Mouse (Mus musculus) stomach, embryonic 15.5 days (tissue): ENCODE data around the gene Tmem82. TPM values are rescaled to one million over a fixed set of nuclear protein-coding genes. Genes with fewer than 3 reads are reported as not detected.

ENCODE experiments used
- ATAC-seq: fragments of 200-750 bp; cut with Nextera tagmentation; 2 replicates; pipeline ENCODE4 v1.8.0; 2017; ENCODE audit warnings: low read depth, moderate number of reproducible peaks, moderate TSS enrichment; ENCODE audit not compliant: insufficient read depth, low FRiP score
- H3K27ac ChIP-seq: fragments of 300-500 bp; sonication (generic); 2 replicates; pipeline ENCODE4 v1.5.1; 2015; ENCODE audit warnings: mild to moderate bottlenecking, inconsistent platforms
- H3K27me3 ChIP-seq: fragments of 300-500 bp; sonication (generic); replicated peaks from 2 replicates; pipeline ENCODE4 v1.6.1; 2015; ENCODE audit warnings: inconsistent platforms
- H3K36me3 ChIP-seq: fragments of 300-500 bp; sonication (generic); 2 replicates; pipeline ENCODE4 v1.6.1; 2015; ENCODE audit warnings: inconsistent platforms
- H3K4me1 ChIP-seq: fragments of 300-500 bp; sonication (generic); 2 replicates; pipeline ENCODE4 v1.6.1; 2015; ENCODE audit warnings: inconsistent platforms
- H3K4me2 ChIP-seq: fragments of 300-500 bp; sonication (generic); 2 replicates; pipeline ENCODE4 v1.6.1; 2015; ENCODE audit warnings: mild to moderate bottlenecking, inconsistent platforms
- H3K4me3 ChIP-seq: fragments of 300-500 bp; sonication (generic); replicated peaks from 2 replicates; pipeline ENCODE4 v1.5.1; 2015; ENCODE audit warnings: inconsistent platforms
- H3K9ac ChIP-seq: fragments of 300-500 bp; sonication (generic); 2 replicates; pipeline ENCODE4 v1.6.1; 2015; ENCODE audit warnings: inconsistent platforms
- H3K9me3 ChIP-seq: fragments of 300-500 bp; sonication (generic); 2 replicates; pipeline ENCODE4 v1.6.1; 2016; ENCODE audit warnings: inconsistent platforms
- WGBS: fragments of 180-500 bp; shearing (Covaris S2); methylation state at CpG from one replicate; pipeline ENCODE4 v1.1.7; 2015; 5-methylcytosine and 5-hydroxymethylcytosine counted together
- polyA plus RNA-seq: library from polyadenylated mRNA; unstranded; fragments of >200 nt; fragmentation: Nextera tagmentation; extraction: Ambion mirVana; gene quantifications from 2 replicates; pipeline ENCODE4 v1.2.1, GENCODE M21; 2015

Gene Tmem82
- polyA plus RNA-seq, 1 experiment from 2014 or later: 4.0 TPM

- Histone ChIP-seq H3K27me3 (no peaks in the 10 kb centered on the region), H3K4me1 (peaks cover 24% of the 10 kb centered on the region), H3K4me3 (no peak overlapping the region), H3K4me2 (no peak overlapping the region), H3K9ac (no peak overlapping the region), H3K36me3 (peaks cover 30% of the 10 kb centered on the region), H3K27ac (no peak overlapping the region), H3K9me3 (no peaks in the 10 kb centered on the region)
- 92% methylated on average over 11 of the region's 11 CpGs for WGBS
- ATAC-seq: no peak
These were observed 23.3 kb downstream of the Tmem82 start for GRCm38 (mm10) chr4:141595138-141595537.

GRCm38 (mm10) chr4:141591547-141591946 lies 26.9 kb downstream of the Tmem82 start:
- 23% methylated on average over 3 of the region's 3 CpGs for WGBS
- Histone ChIP-seq H3K27me3 (no peaks in the 10 kb centered on the region), H3K4me1 (peaks cover 4% of the 10 kb centered on the region; the same call in 1 of the 2 replicates), H3K36me3 (peaks cover 59% of the 10 kb centered on the region), H3K4me3 (no peak overlapping the region), H3K4me2 (no peak overlapping the region), H3K27ac (no peak overlapping the region), H3K9me3 (no peaks in the 10 kb centered on the region), H3K9ac (no peak overlapping the region)
- ATAC-seq: no peak

- Histone ChIP-seq H3K4me3 (no peak overlapping the region), H3K9ac (no peak overlapping the region), H3K9me3 (no peaks in the 10 kb centered on the region), H3K27me3 (no peaks in the 10 kb centered on the region), H3K4me2 (no peak overlapping the region), H3K4me1 (no peaks in the 10 kb centered on the region), H3K36me3 (peaks cover 41% of the 10 kb centered on the region), H3K27ac (no peak overlapping the region)
- no peak for ATAC-seq
- WGBS: 92% methylated on average over 8 of the region's 8 CpGs
These were observed 34.5 kb downstream of the Tmem82 start for GRCm38 (mm10) chr4:141583919-141584318.

GRCm38 (mm10) chr4:141581051-141581450 lies 37.4 kb downstream of the Tmem82 start:
- Histone ChIP-seq H3K36me3 (peaks cover 35% of the 10 kb centered on the region), H3K27ac (no peak overlapping the region), H3K4me3 (no peak overlapping the region), H3K27me3 (no peaks in the 10 kb centered on the region), H3K4me1 (no peaks in the 10 kb centered on the region), H3K4me2 (no peak overlapping the region), H3K9ac (no peak overlapping the region), H3K9me3 (no peaks in the 10 kb centered on the region)
- 89% methylated on average over 13 of the region's 13 CpGs for WGBS
- no peak for ATAC-seq

GRCm38 (mm10) chr4:141578833-141579232 lies 39.6 kb downstream of the Tmem82 start:
- no peak overlapping the region for H3K4me3 ChIP-seq
- H3K27ac ChIP-seq: peak overlapping the region; percentile 69; the same call in 1 of the 2 replicates
- H3K4me1 ChIP-seq: no peaks in the 10 kb centered on the region
- H3K36me3 ChIP-seq: peaks cover 26% of the 10 kb centered on the region
- no peak overlapping the region for H3K4me2 ChIP-seq
- peak; percentile 78 for ATAC-seq
- no peaks in the 10 kb centered on the region for H3K9me3 ChIP-seq
- no peaks in the 10 kb centered on the region for H3K27me3 ChIP-seq
- 34% methylated on average over 3 of the region's 3 CpGs for WGBS
- no peak overlapping the region for H3K9ac ChIP-seq

GRCm38 (mm10) chr4:141576877-141577276 lies 41.6 kb downstream of the Tmem82 start:
- Histone ChIP-seq H3K36me3 (peaks cover 15% of the 10 kb centered on the region), H3K9me3 (no peaks in the 10 kb centered on the region), H3K4me1 (0 out of 2 replicates have a peak, but pooled peaks cover 7% of the 10 kb centered on the region), H3K4me3 (no peak overlapping the region), H3K27me3 (no peaks in the 10 kb centered on the region), H3K4me2 (no peak overlapping the region), H3K9ac (no peak overlapping the region), H3K27ac (no peak overlapping the region)
- 93% methylated on average over 7 of the region's 7 CpGs for WGBS
- ATAC-seq: no peak

- 79% methylated on average over 11 of the region's 11 CpGs for WGBS
- Histone ChIP-seq H3K4me2 (no peak overlapping the region), H3K27ac (no peak overlapping the region), H3K36me3 (peaks cover 15% of the 10 kb centered on the region), H3K27me3 (no peaks in the 10 kb centered on the region), H3K4me1 (0 out of 2 replicates have a peak, but pooled peaks cover 8% of the 10 kb centered on the region), H3K9ac (no peak overlapping the region), H3K4me3 (no peak overlapping the region), H3K9me3 (no peaks in the 10 kb centered on the region)
- ATAC-seq: no peak
These were observed 42.0 kb downstream of the Tmem82 start for GRCm38 (mm10) chr4:141576404-141576803.

GRCm38 (mm10) chr4:141574789-141575702 lies 43.4 kb downstream of the Tmem82 start:
- Histone ChIP-seq H3K9me3 (no peaks in the 10 kb centered on the region), H3K9ac (no peak overlapping the region), H3K4me2 (peak overlapping the region; percentile 33; the same call in 1 of the 2 replicates), H3K36me3 (peaks cover 10% of the 10 kb centered on the region), H3K4me3 (no peak overlapping the region), H3K27me3 (no peaks in the 10 kb centered on the region), H3K4me1 (0 out of 2 replicates have a peak, but pooled peaks cover 11% of the 10 kb centered on the region), H3K27ac (0 out of 2 replicates have a peak overlapping the region, but pooled peaks have one; percentile 31)
- ATAC-seq: peak; percentile 28; the same call in 1 of the 2 replicates
- 36% methylated on average over 27 of the region's 27 CpGs for WGBS

- ATAC-seq: no peak
These were observed 45.0 kb downstream of the Tmem82 start for GRCm38 (mm10) chr4:141573359-141573966.

GRCm38 (mm10) chr4:141572668-141573358 lies 45.6 kb downstream of the Tmem82 start:
- WGBS: 62% methylated on average over 7 of the region's 7 CpGs
- no peaks in the 10 kb centered on the region for H3K9me3 ChIP-seq
- peak overlapping the region; percentile 75 for H3K27ac ChIP-seq
- no peak overlapping the region for H3K9ac ChIP-seq
- peaks cover 10% of the 10 kb centered on the region for H3K36me3 ChIP-seq
- 0 out of 2 replicates have a peak, but pooled peaks cover 11% of the 10 kb centered on the region for H3K4me1 ChIP-seq
- no peaks in the 10 kb centered on the region for H3K27me3 ChIP-seq
- H3K4me3 ChIP-seq: no peak overlapping the region
- ATAC-seq: peak; percentile 5; the same call in 1 of the 2 replicates
- 0 out of 2 replicates have a peak overlapping the region, but pooled peaks have one; percentile 14 for H3K4me2 ChIP-seq

More at GRCm38 (mm10) chr4:141573359-141573966, 45.0 kb downstream of the Tmem82 start:
- H3K9ac ChIP-seq: no peak overlapping the region
- H3K27me3 ChIP-seq: no peaks in the 10 kb centered on the region
- no peaks in the 10 kb centered on the region for H3K9me3 ChIP-seq
- 0 out of 2 replicates have a peak, but pooled peaks cover 11% of the 10 kb centered on the region for H3K4me1 ChIP-seq
- 0 out of 2 replicates have a peak overlapping the region, but pooled peaks have one; percentile 14 for H3K4me2 ChIP-seq
- peak overlapping the region; percentile 75 for H3K27ac ChIP-seq
- WGBS: 38% methylated on average over 6 of the region's 6 CpGs
- no peak overlapping the region for H3K4me3 ChIP-seq
- H3K36me3 ChIP-seq: peaks cover 10% of the 10 kb centered on the region

GRCm38 (mm10) chr4:141571934-141572333 lies 46.5 kb downstream of the Tmem82 start:
- no peak for ATAC-seq
- Histone ChIP-seq H3K27ac (no peak overlapping the region), H3K4me3 (no peak overlapping the region), H3K4me1 (0 out of 2 replicates have a peak, but pooled peaks cover 11% of the 10 kb centered on the region), H3K9ac (no peak overlapping the region), H3K27me3 (no peaks in the 10 kb centered on the region), H3K36me3 (peaks cover under 1% of the 10 kb centered on the region; the same call in 1 of the 2 replicates), H3K4me2 (no peak overlapping the region), H3K9me3 (no peaks in the 10 kb centered on the region)
- WGBS: 57% methylated on average over 10 of the region's 10 CpGs
